Mouse (Mus musculus) frontal cortex, postnatal 14 days (tissue): ENCODE results near the gene Exog.
A peak's percentile ranks its signal among the peaks of the same experiment; 100 is the strongest.

Experiments used
- DNase-seq, 2 experiments: peaks; one replicate each; pipeline ENCODE4 v3.0.0; 2022; ENCODE audit warnings: low spot score in 2 of 2

Exog gene

DNA sequence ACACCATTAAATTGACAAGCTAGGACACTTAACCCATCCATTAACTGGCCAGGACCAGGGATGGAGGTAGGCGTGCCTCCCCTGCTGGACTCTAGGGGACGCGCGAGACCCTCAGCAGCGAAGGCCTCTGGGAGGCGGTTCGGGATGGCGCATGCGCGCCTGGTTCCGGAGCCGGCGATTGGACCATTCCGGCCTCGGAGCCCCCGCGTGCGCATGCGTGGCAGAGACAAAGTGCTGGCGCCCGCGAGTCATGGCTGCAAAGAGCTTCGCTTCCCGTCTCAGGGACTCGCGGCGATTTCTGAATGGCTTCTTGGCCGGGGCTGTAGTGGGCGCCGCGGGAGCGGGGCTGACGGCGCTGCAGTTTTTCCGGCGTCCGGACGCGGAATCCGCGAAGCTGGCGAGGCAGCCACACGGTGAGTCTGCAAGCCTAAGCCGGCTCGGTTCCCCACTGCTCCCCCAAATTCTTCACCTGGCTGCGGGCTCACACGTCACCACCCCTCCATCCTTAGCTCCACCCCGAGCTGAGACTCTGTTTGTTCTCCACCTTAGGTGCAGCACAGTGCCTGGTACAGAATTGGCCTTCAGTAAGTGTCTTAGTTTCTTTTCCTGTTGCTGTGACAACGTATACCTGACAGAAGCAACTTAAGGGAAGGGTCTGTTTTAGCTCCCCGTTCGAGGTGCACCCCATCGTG is at the start of gene Exog:
Gene Exog (plus strand): TSS at position 206 of the 692 bp plus-strand sequence.
- DNase-seq, result peak; percentile 94 to 97

GRCm38 (mm10) chr9:119401351-119401750 is 43.4 kb upstream of the Exog start:
- peak in 1 of 2 experiments; percentile 22 for DNase-seq

DNA sequence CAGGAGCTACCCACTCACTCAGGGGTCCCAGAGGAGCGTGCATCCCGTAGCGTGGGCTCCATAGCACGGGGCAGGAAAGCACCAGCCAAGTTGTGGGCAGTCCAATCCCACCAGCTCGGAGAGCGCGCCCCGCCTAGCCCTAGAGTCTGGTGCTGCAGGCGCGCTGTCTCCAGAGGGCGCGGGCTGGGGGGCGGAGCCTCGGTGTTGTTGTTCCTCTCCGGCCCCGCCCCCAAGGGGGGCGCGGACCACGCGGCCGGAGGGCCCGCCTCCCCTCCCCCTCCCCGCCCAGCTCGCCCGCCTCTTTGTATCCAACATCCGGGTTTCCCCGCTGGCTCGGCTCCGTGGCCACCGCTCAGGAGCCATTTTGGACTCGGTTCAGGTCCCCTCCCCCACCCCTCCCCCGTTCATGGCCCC is 42.9 kb upstream of the Exog start, which contains the start of gene Acvr2b:
Gene Acvr2b (plus strand): TSS at position 318 of the 414 bp plus-strand sequence.
- DNase-seq, result peak; percentile 84 to 86

- peak; percentile 33 to 48 for DNase-seq
These were observed 42.2 kb upstream of the Exog start for GRCm38 (mm10) chr9:119402253-119403235.

GRCm38 (mm10) chr9:119403236-119403641 is 41.5 kb upstream of the Exog start:
- DNase-seq, result peak in 1 of 2 experiments; percentile 32

DNA sequence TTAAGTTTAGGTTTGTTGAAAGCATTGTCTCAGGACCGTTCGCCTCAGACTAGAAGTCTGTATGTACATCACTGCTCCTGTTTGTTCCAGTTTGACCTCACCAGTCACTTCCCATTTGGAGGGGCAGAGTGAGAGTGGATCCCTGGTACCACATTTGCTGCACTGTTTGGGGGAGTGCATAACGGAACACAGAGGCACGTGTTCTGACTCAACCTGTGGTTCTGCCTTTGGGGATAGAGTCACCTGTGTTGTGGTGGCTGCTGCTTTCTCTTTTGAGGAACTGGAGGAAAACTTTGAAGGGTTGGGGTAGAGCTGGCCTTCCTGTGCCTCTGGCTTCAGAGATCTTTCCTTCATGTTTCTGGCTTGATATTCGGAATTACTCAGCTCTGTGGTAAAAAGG is 40.7 kb upstream of the Exog start:
- DNase-seq, result no peak

DNA sequence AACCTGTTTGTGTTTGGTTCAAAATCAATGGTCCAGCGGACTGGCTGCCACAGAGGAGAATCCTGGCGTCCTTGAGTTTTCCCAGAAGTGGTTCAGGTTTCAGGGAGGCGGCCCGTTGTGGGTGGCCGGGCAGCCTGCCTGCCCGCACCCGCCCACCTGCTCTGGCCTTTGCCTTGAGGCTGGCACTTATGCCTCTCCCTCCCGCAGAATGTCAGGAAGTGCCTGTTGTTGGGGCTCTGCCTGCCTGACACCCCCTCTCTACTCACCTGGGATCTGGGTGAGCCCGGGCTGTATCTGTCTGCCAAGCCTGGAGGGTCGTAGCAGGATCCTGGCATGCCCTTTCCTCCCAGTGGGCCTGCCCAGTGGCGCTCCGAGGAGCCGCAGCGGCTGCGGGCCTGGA is 36.9 kb upstream of the Exog start:
- DNase-seq, result no peak

- DNase-seq, result no peak
These were observed 35.7 kb upstream of the Exog start for GRCm38 (mm10) chr9:119408898-119409664.

GRCm38 (mm10) chr9:119409864-119410263 is 34.9 kb upstream of the Exog start:
- DNase-seq, result no peak

GRCm38 (mm10) chr9:119418025-119418424 is 26.7 kb upstream of the Exog start:
- DNase-seq, result no peak

DNA sequence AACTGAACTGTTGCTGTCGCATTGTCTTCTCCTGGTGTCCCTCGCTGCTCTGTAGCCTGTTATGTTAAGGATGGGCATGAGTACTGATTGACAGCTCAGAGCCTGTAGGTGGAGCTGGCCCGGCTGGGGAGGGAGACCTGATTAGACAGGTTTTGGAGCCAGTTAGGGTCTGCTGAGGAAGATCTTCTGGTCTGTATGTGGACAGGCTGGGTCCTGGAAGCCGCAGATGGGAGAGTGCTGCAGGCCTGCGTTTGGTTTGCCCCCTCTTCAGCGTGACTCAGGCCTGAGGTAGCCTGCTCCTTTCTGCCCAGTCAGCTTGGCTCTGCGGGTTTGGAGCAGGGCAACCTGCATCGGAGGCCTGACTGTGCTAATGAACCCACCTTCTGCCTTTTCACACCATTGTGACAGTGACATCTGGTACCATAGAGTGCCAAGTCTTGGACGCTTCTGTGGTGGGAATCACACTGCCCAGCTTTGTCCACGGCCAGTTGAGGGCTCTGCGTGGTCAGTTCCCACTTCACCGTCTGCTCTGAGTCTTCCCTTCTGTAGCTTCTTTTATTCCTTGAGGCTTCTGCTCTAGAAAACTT is 24.8 kb upstream of the Exog start:
- DNase-seq, result no peak

- no peak for DNase-seq
These were observed 19.3 kb upstream of the Exog start for GRCm38 (mm10) chr9:119425217-119425975.

- no peak for DNase-seq
These were observed 18.7 kb upstream of the Exog start for GRCm38 (mm10) chr9:119425976-119426415.

DNA sequence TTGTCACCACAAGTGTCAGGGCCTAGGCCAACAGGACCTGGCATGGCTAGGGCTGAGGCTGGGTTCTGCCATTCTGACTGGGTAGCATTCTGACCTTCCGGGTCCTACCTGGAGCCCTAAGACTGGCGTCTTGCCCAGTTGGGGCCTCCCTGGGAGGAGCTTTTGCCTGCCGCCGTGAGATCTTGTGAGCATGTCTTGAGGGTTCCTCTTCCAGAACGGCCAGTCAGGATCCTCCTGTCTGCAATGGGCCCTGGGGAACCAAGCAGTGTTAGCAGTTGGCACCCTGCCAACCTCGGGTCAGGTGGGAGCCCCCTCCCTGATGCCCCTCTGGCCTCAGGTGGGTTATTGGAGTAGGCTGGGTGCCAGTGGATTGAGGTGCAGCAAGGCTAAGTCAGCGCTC is 18.3 kb upstream of the Exog start:
- DNase-seq, result no peak

- peak; percentile 66 to 70 for DNase-seq
These were observed 14.4 kb upstream of the Exog start for GRCm38 (mm10) chr9:119430311-119430710.

DNA sequence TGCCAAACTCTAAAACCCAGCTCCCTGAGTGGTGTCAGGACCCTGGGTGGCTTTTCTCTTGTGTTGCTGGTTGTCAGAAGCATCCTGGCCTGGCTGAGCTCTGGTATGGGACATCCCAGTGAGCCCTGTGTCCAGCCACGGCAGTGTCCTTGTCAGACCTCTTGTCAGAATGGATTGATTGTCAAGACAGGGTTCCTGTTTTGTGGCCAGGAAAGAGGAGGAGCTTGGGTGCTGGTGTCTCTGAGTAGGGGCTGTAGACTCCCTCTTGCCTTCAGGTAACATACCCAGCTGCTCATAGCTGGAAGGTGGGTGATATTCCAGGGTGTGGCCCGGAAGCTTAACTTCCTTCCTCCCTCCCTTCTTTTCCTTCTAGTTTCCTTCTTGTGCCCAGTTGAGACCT is 8.9 kb upstream of the Exog start:
- no peak for DNase-seq

- no peak for DNase-seq
These were observed 6.7 kb upstream of the Exog start for GRCm38 (mm10) chr9:119438065-119438464.

DNA sequence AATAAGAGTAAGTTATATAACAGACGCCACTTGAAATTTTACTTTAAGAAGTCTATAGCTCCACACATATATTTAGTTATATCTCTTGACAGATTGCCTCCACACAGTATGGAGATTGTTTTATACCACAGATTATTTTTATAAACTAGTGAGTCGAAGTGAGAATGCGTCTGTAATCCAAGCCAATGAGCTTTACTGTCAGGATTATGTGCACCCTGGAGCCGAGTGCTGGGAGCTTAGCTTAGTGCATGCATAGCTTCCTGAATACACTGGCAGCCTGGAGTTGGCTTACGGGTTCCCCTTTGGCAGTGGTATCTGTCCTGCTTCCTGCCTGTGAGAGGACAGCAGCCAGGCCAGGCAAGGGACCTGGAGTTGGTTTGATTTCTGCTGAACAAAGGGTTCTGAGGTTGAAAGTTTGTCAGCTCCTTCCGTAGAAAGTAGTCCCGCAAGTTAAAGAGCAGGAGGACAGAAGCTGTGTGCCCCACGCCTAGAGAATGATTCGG is 6.2 kb upstream of the Exog start:
- no peak for DNase-seq

- DNase-seq, result no peak
These were observed 994 bp downstream of the Exog start for GRCm38 (mm10) chr9:119445737-119446136.

- DNase-seq, result no peak
These were observed 11.2 kb downstream of the Exog start for GRCm38 (mm10) chr9:119455967-119456366.
